Mouse (Mus musculus) kidney, adult 2 months (tissue): ENCODE results near the gene Kcnk15. TPM values are rescaled to one million over a fixed set of nuclear protein-coding genes. Genes with fewer than 3 reads are reported as not detected.

ENCODE experiments used
- DNase-seq: peaks from one replicate; pipeline ENCODE4 v3.0.0; 2021
- H3K27ac ChIP-seq: fragments of 200-500 bp; 2 replicates; pipeline ENCODE4 v1.5.1; 2012; ENCODE audit warnings: low read depth, low read length, control low read depth, inconsistent platforms; ENCODE audit not compliant: insufficient read depth
- H3K27me3 ChIP-seq: fragments of 200-500 bp; replicated peaks from 2 replicates; pipeline ENCODE4 v1.6.1; 2012; ENCODE audit warnings: mild to moderate bottlenecking, moderate library complexity, low read length, inconsistent platforms; ENCODE audit not compliant: control insufficient read depth, insufficient read depth
- H3K36me3 ChIP-seq: fragments of 200-500 bp; 2 replicates; pipeline ENCODE4 v1.6.1; 2012; ENCODE audit warnings: mild to moderate bottlenecking, moderate library complexity, low read length, inconsistent platforms; ENCODE audit not compliant: control insufficient read depth, insufficient read depth
- H3K4me1 ChIP-seq: fragments of 200-500 bp; 2 replicates; pipeline ENCODE4 v1.6.1; 2011; ENCODE audit warnings: low read length; ENCODE audit not compliant: control insufficient read depth, insufficient read depth
- H3K4me3 ChIP-seq: fragments of 200-500 bp; 2 replicates; pipeline ENCODE4 v1.5.1; 2011; ENCODE audit warnings: mild to moderate bottlenecking, low read depth, low read length, control low read depth; ENCODE audit not compliant: insufficient read depth
- CTCF ChIP-seq: fragments of 200-500 bp; conservative IDR thresholded peaks from 2 replicates; pipeline ENCODE4 v1.5.1; 2011; ENCODE audit warnings: low read depth, mild to moderate bottlenecking, control low read depth, low read length, moderate library complexity, mixed read lengths; ENCODE audit not compliant: insufficient read depth, insufficient read length
- POLR2A ChIP-seq: fragments of 200-500 bp; IDR thresholded peaks from one replicate; pipeline ENCODE4 v1.6.1; 2011; ENCODE audit warnings: low read depth, low read length, control low read depth
- WGBS: fragments of 180-500 bp; shearing (Covaris S2); methylation state at CpG from one replicate; pipeline ENCODE4 v1.1.7; 2018; 5-methylcytosine and 5-hydroxymethylcytosine counted together
- polyA plus RNA-seq: library from polyadenylated mRNA; depleted of rRNA; stranded (reverse); fragments of >200 nt; gene quantifications from 2 replicates; pipeline ENCODE4 v1.2.3, GENCODE M21; 2012

The Kcnk15 gene
- polyA plus RNA-seq, 1 experiment: not detected

DNA sequence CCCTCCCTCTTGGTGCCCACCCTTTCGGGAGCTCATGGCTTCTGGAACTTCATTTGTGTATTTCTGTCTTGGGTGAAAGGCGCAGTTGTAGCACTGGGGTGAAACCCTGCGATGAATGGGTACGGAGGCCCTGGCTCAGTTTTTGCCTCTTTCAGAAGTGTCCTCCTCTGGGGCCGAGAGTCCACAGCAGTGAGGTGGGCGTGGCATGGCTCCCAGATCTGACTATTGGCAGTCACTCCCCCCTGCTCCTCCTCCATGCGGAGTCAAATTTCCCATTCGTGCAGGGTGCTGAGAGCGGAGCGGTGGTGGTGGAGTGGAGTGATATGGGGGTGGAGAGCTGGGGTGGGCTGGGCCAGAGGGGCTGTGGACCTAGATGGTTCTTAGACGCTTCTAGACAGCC is 29.7 kb upstream of the Kcnk15 start:
- 24% methylated on average over 11 of the region's 11 CpGs for WGBS
- H3K27ac ChIP-seq: no peak overlapping the region
- DNase-seq: peak; percentile 14
- no peaks in the 10 kb centered on the region; the same call in 1 of the 2 replicates for H3K27me3 ChIP-seq
- H3K36me3 ChIP-seq: no peaks in the 10 kb centered on the region
- no peak overlapping the region for H3K4me3 ChIP-seq
- TF ChIP-seq POLR2A: no peak
- no peak for TF ChIP-seq CTCF
- H3K4me1 ChIP-seq: no peaks in the 10 kb centered on the region

DNA sequence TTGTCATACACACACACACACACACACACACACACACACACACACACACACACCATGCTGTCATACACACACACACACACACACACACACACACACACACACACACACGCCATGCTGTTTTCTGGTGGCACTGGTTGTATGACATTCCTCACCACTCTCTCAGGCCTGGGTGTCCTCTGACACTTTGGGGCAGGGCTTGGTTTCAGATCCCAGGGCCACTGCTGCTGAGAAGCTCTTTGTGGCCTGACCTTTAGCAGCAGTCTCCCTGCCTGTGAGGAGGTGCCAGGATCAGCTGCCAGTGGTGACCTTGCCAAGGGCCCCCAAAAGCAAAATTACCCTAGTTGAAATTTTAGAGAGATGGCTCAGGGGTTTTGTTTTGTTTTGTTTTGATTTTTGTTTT is 27.6 kb upstream of the Kcnk15 start:
- Histone ChIP-seq H3K27me3 (no peaks in the 10 kb centered on the region; the same call in 1 of the 2 replicates), H3K27ac (no peak overlapping the region), H3K36me3 (no peaks in the 10 kb centered on the region), H3K4me3 (no peak overlapping the region), H3K4me1 (no peaks in the 10 kb centered on the region)
- WGBS: 71% methylated on average over 1 of the region's 1 CpGs
- DNase-seq: no peak
- no peak for TF ChIP-seq CTCF
- TF ChIP-seq POLR2A: no peak

DNA sequence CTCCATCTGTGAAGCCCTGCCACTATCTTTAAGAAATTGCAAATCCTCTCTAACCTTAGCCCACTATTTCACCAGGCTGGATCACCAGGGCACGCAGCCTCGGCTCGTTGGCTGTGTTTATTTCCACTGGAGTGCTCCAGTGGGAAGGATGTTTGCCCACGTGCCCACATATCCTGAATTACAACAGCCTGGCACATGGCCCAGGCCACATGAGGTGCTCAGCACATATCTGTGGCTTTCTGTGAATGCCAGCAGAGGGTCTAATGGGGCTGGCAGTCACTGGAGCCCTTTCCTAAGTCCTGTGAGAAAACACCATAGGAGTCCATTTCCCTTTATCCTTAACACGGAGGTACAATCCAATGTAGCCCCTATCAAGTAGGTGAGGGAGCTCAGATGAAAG is 27.0 kb upstream of the Kcnk15 start:
- no peak for TF ChIP-seq CTCF
- TF ChIP-seq POLR2A: no peak
- H3K4me3 ChIP-seq: no peak overlapping the region
- DNase-seq: no peak
- H3K27me3 ChIP-seq: no peaks in the 10 kb centered on the region; the same call in 1 of the 2 replicates
- H3K36me3 ChIP-seq: no peaks in the 10 kb centered on the region
- H3K27ac ChIP-seq: no peak overlapping the region
- 37% methylated on average over 5 of the region's 5 CpGs for WGBS
- no peaks in the 10 kb centered on the region for H3K4me1 ChIP-seq

DNA sequence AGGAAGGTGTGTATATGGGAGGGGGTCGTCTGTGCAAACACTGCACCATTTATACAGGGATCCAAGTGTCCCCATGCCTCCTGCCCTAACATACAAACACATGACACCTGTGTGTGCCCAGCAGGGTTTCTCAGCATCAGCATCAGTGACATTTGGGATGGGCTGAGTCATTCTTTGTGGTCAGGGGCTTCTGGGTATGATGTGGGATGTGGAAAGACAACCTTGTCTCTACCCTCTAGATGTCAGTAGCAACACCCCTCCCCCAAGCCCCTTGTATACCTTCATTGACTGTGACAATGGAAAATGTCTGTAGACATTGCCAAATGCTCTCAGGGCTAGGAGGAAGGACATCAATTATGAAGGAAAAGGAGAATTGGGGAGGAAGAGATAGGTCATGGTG is 22.3 kb upstream of the Kcnk15 start:
- DNase-seq: no peak
- Histone ChIP-seq H3K27ac (no peak overlapping the region), H3K36me3 (no peaks in the 10 kb centered on the region), H3K4me1 (no peaks in the 10 kb centered on the region), H3K27me3 (no peaks in the 10 kb centered on the region; the same call in 1 of the 2 replicates), H3K4me3 (no peak overlapping the region)
- TF ChIP-seq POLR2A: no peak
- no peak for TF ChIP-seq CTCF
- 69% methylated on average over 1 of the region's 1 CpGs for WGBS

DNA sequence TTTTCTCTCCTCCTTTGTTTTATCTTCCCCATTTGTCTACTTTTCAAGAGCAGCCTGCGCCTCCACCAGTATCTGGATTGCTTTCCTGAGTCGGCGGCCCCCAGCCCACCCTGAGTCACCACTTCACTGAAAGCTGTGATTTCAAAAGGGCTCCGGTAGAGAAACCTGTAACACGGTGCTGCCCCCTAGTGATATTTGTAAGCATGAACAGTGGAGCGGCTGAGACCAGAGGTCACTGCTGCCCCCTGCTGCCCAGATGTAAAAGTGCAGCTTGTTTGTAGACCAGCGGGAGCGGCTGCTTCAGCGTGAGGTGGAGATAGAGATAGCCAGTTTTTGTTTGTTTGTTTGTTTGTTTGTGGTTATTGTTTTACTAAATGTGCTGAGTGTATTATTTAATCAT is 15.4 kb upstream of the Kcnk15 start:
- no peaks in the 10 kb centered on the region for H3K4me1 ChIP-seq
- no peak overlapping the region for H3K4me3 ChIP-seq
- peak; percentile 79 for DNase-seq
- peak; percentile 99 for TF ChIP-seq CTCF
- TF ChIP-seq POLR2A: no peak
- 25% methylated on average over 9 of the region's 9 CpGs for WGBS
- no peaks in the 10 kb centered on the region for H3K27me3 ChIP-seq
- no peak overlapping the region for H3K27ac ChIP-seq
- no peaks in the 10 kb centered on the region for H3K36me3 ChIP-seq

DNA sequence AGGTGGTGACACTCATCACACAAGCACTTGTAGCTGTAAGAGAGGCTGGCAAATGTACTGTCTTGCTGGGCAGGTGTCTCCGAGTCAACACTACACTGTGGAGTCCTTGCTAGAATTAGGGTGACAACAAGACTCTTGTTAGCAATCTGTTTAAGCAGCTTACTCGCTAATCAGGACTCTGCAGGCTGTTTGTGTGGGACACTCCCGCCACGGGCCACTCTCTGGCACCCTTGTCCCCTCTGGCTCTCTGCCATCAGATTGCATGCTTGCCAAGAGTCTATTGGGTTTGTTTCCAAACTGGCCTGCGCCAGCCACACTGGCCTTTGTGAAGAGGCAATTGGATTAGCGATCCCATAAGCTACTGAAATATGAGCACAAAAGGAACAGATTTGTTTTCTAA is 13.9 kb upstream of the Kcnk15 start:
- TF ChIP-seq POLR2A: no peak
- no peak for TF ChIP-seq CTCF
- H3K36me3 ChIP-seq: no peaks in the 10 kb centered on the region
- no peaks in the 10 kb centered on the region for H3K4me1 ChIP-seq
- no peaks in the 10 kb centered on the region for H3K27me3 ChIP-seq
- 38% methylated on average over 6 of the region's 6 CpGs for WGBS
- peak; percentile 62 for DNase-seq
- H3K4me3 ChIP-seq: no peak overlapping the region
- no peak overlapping the region for H3K27ac ChIP-seq

DNA sequence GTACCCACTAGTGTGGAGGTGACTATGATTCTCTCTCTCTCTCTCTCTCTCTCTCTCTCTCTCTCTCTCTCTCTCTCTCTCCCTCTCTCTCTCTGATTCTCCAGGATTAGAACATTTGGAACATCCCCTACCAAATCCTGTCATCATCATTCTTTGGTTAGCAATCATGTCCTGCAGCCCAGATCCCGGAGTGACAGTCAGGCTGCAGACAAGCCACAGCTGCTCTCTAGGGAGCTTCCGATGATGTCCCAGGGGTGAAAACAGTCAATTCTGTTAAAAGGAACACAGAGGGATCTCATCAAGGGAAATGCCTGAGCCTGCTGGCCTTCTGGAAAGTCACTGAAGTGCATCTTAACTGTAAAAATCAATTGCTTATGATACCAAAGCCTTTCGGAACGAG is 11.4 kb upstream of the Kcnk15 start:
- H3K27ac ChIP-seq: no peak overlapping the region
- H3K27me3 ChIP-seq: no peaks in the 10 kb centered on the region
- H3K36me3 ChIP-seq: no peaks in the 10 kb centered on the region
- no peak overlapping the region for H3K4me3 ChIP-seq
- H3K4me1 ChIP-seq: no peaks in the 10 kb centered on the region
- DNase-seq: no peak
- 38% methylated on average over 4 of the region's 4 CpGs for WGBS
- TF ChIP-seq CTCF: no peak
- TF ChIP-seq POLR2A: no peak
